Mouse (Mus musculus): ENCODE data around the gene Dgkg. TPM values are rescaled to one million over a fixed set of nuclear protein-coding genes. Genes with fewer than 3 reads are reported as not detected.

The Dgkg gene
- polyA plus RNA-seq, 1 experiment from 2014 or later: 0.47 TPM

GRCm38 (mm10) chr16:22515476-22515875, 141.5 kb downstream of the Dgkg start:
- no peak overlapping the region for H3K9ac ChIP-seq (ENCODE audit: low read length)
- no peaks in the 10 kb centered on the region for H3K36me3 ChIP-seq (ENCODE audit: control insufficient read depth, insufficient read depth, low read length)
- WGBS: 45% methylated on average over 5 of the region's 5 CpGs
- H3K4me1 ChIP-seq (replicated peaks; ENCODE audit: control insufficient read depth, insufficient read depth, low read length): peaks cover 6% of the 10 kb centered on the region; the same call in 1 of the 2 replicates
- no peaks in the 10 kb centered on the region for H3K9me3 ChIP-seq (ENCODE audit: control insufficient read depth, low read length)
- no peak overlapping the region for H3K4me3 ChIP-seq (ENCODE audit: low read depth, low read length)
- DNase-seq (ENCODE audit: low spot score) (no peak), ATAC-seq (replicated peaks; ENCODE audit: low FRiP score) (no peak)
- H3K4me2 ChIP-seq (ENCODE audit: low read depth, low read length, severe bottlenecking): no peak overlapping the region
- H3K27ac ChIP-seq (ENCODE audit: low read depth, low read length): no peak overlapping the region
- H3K27me3 ChIP-seq (ENCODE audit: control insufficient read depth, insufficient read depth, low read length): no peaks in the 10 kb centered on the region

- DNase-seq (ENCODE audit: low spot score) (no peak), ATAC-seq (replicated peaks; ENCODE audit: low FRiP score) (no peak)
- H3K36me3 ChIP-seq (ENCODE audit: control insufficient read depth, insufficient read depth, low read length): no peaks in the 10 kb centered on the region
- no peak overlapping the region for H3K9ac ChIP-seq (ENCODE audit: low read length)
- no peak overlapping the region for H3K4me2 ChIP-seq (ENCODE audit: low read depth, low read length, severe bottlenecking)
- no peak overlapping the region for H3K27ac ChIP-seq (ENCODE audit: low read depth, low read length)
- H3K4me3 ChIP-seq (ENCODE audit: low read depth, low read length): no peak overlapping the region
- H3K4me1 ChIP-seq (replicated peaks; ENCODE audit: control insufficient read depth, insufficient read depth, low read length): no peaks in the 10 kb centered on the region
- no peaks in the 10 kb centered on the region for H3K27me3 ChIP-seq (ENCODE audit: control insufficient read depth, insufficient read depth, low read length)
- H3K9me3 ChIP-seq (ENCODE audit: control insufficient read depth, low read length): no peaks in the 10 kb centered on the region
- WGBS: 58% methylated on average over 9 of the region's 9 CpGs
Measured at GRCm38 (mm10) chr16:22510861-22511637, 146.0 kb downstream of the Dgkg start.

GRCm38 (mm10) chr16:22508936-22509563, 148.0 kb downstream of the Dgkg start:
- 87% methylated on average over 5 of the region's 5 CpGs for WGBS
- no peaks in the 10 kb centered on the region for H3K9me3 ChIP-seq (ENCODE audit: control insufficient read depth, low read length)
- no peak for DNase-seq (ENCODE audit: low spot score)

GRCm38 (mm10) chr16:22505656-22506055, 151.4 kb downstream of the Dgkg start:
- Histone ChIP-seq H3K9me3 (ENCODE audit: control insufficient read depth, low read length) (no peaks in the 10 kb centered on the region), H3K36me3 (ENCODE audit: control insufficient read depth, insufficient read depth, low read length) (no peaks in the 10 kb centered on the region), H3K9ac (ENCODE audit: low read length) (no peak overlapping the region), H3K4me2 (ENCODE audit: low read depth, low read length, severe bottlenecking) (no peak overlapping the region), H3K4me3 (ENCODE audit: low read depth, low read length) (no peak overlapping the region), H3K27ac (ENCODE audit: low read depth, low read length) (no peak overlapping the region), H3K4me1 (replicated peaks; ENCODE audit: control insufficient read depth, insufficient read depth, low read length) (no peaks in the 10 kb centered on the region), H3K27me3 (ENCODE audit: control insufficient read depth, insufficient read depth, low read length) (no peaks in the 10 kb centered on the region)
- DNase-seq (ENCODE audit: low spot score) (no peak), ATAC-seq (replicated peaks; ENCODE audit: low FRiP score) (no peak)
- 37% methylated on average over 6 of the region's 6 CpGs for WGBS

More at GRCm38 (mm10) chr16:22508936-22509563, 148.0 kb downstream of the Dgkg start:
- H3K4me3 ChIP-seq (ENCODE audit: low read depth, low read length): no peak overlapping the region
- no peak overlapping the region for H3K9ac ChIP-seq (ENCODE audit: low read length)
- no peak overlapping the region for H3K27ac ChIP-seq (ENCODE audit: low read depth, low read length)
- H3K4me2 ChIP-seq (ENCODE audit: low read depth, low read length, severe bottlenecking): no peak overlapping the region
- H3K36me3 ChIP-seq (ENCODE audit: control insufficient read depth, insufficient read depth, low read length): no peaks in the 10 kb centered on the region
- no peaks in the 10 kb centered on the region for H3K4me1 ChIP-seq (replicated peaks; ENCODE audit: control insufficient read depth, insufficient read depth, low read length)
- no peak for ATAC-seq (replicated peaks; ENCODE audit: low FRiP score)
- no peaks in the 10 kb centered on the region for H3K27me3 ChIP-seq (ENCODE audit: control insufficient read depth, insufficient read depth, low read length)

- H3K36me3 ChIP-seq (ENCODE audit: control insufficient read depth, insufficient read depth, low read length): no peaks in the 10 kb centered on the region
Measured at GRCm38 (mm10) chr16:22504851-22505250, 152.2 kb downstream of the Dgkg start.

GRCm38 (mm10) chr16:22504049-22504448, 153.0 kb downstream of the Dgkg start:
- DNase-seq (ENCODE audit: low spot score): no peak
- Histone ChIP-seq H3K4me3 (ENCODE audit: low read depth, low read length) (no peak overlapping the region), H3K27me3 (ENCODE audit: control insufficient read depth, insufficient read depth, low read length) (no peaks in the 10 kb centered on the region), H3K9ac (ENCODE audit: low read length) (no peak overlapping the region), H3K27ac (ENCODE audit: low read depth, low read length) (no peak overlapping the region), H3K4me2 (ENCODE audit: low read depth, low read length, severe bottlenecking) (no peak overlapping the region), H3K9me3 (ENCODE audit: control insufficient read depth, low read length) (no peaks in the 10 kb centered on the region), H3K4me1 (replicated peaks; ENCODE audit: control insufficient read depth, insufficient read depth, low read length) (no peaks in the 10 kb centered on the region), H3K36me3 (ENCODE audit: control insufficient read depth, insufficient read depth, low read length) (no peaks in the 10 kb centered on the region)
- 73% methylated on average over 5 of the region's 5 CpGs for WGBS
- ATAC-seq (replicated peaks; ENCODE audit: low FRiP score): no peak

More at GRCm38 (mm10) chr16:22504851-22505250, 152.2 kb downstream of the Dgkg start:
- no peak overlapping the region for H3K27ac ChIP-seq (ENCODE audit: low read depth, low read length)
- 32% methylated on average over 8 of the region's 8 CpGs for WGBS
- no peak overlapping the region for H3K4me2 ChIP-seq (ENCODE audit: low read depth, low read length, severe bottlenecking)
- H3K9me3 ChIP-seq (ENCODE audit: control insufficient read depth, low read length): no peaks in the 10 kb centered on the region
- DNase-seq (ENCODE audit: low spot score) (no peak), ATAC-seq (replicated peaks; ENCODE audit: low FRiP score) (no peak)
- no peaks in the 10 kb centered on the region for H3K27me3 ChIP-seq (ENCODE audit: control insufficient read depth, insufficient read depth, low read length)
- H3K4me3 ChIP-seq (ENCODE audit: low read depth, low read length): no peak overlapping the region
- H3K4me1 ChIP-seq (replicated peaks; ENCODE audit: control insufficient read depth, insufficient read depth, low read length): no peaks in the 10 kb centered on the region
- no peak overlapping the region for H3K9ac ChIP-seq (ENCODE audit: low read length)

- Histone ChIP-seq H3K9ac (ENCODE audit: low read length) (no peak overlapping the region), H3K27me3 (ENCODE audit: control insufficient read depth, insufficient read depth, low read length) (no peaks in the 10 kb centered on the region), H3K36me3 (ENCODE audit: control insufficient read depth, insufficient read depth, low read length) (no peaks in the 10 kb centered on the region), H3K27ac (ENCODE audit: low read depth, low read length) (no peak overlapping the region), H3K9me3 (ENCODE audit: control insufficient read depth, low read length) (no peaks in the 10 kb centered on the region), H3K4me3 (ENCODE audit: low read depth, low read length) (no peak overlapping the region), H3K4me1 (replicated peaks; ENCODE audit: control insufficient read depth, insufficient read depth, low read length) (no peaks in the 10 kb centered on the region), H3K4me2 (ENCODE audit: low read depth, low read length, severe bottlenecking) (no peak overlapping the region)
- ATAC-seq (replicated peaks; ENCODE audit: low FRiP score) (no peak), DNase-seq (ENCODE audit: low spot score) (no peak)
- 87% methylated on average over 4 of the region's 4 CpGs for WGBS
Measured at GRCm38 (mm10) chr16:22503467-22503866, 153.6 kb downstream of the Dgkg start.

GRCm38 (mm10) chr16:22501855-22502254, 155.2 kb downstream of the Dgkg start:
- H3K27me3 ChIP-seq (ENCODE audit: control insufficient read depth, insufficient read depth, low read length): no peaks in the 10 kb centered on the region
- H3K4me2 ChIP-seq (ENCODE audit: low read depth, low read length, severe bottlenecking): no peak overlapping the region
- WGBS: 89% methylated on average over 6 of the region's 6 CpGs
- H3K9me3 ChIP-seq (ENCODE audit: control insufficient read depth, low read length): no peaks in the 10 kb centered on the region
- no peak overlapping the region for H3K27ac ChIP-seq (ENCODE audit: low read depth, low read length)
- H3K4me1 ChIP-seq (replicated peaks; ENCODE audit: control insufficient read depth, insufficient read depth, low read length): no peaks in the 10 kb centered on the region
- no peak for ATAC-seq (replicated peaks; ENCODE audit: low FRiP score)
- no peak for DNase-seq (ENCODE audit: low spot score)
- no peak overlapping the region for H3K9ac ChIP-seq (ENCODE audit: low read length)
- H3K4me3 ChIP-seq (ENCODE audit: low read depth, low read length): no peak overlapping the region
- H3K36me3 ChIP-seq (ENCODE audit: control insufficient read depth, insufficient read depth, low read length): no peaks in the 10 kb centered on the region
